Mouse (Mus musculus): ENCODE measurements at regions not wholly inside any gene's neighbourhood (a gene's known extent, or its start where the extent isn't known, plus 50 kb on each side); places are given as distances from the start of the nearest gene placed in this dataset.
"Not testable (repeated sequence)": the region's sequence is repeated elsewhere in the genome, so short reads cannot be mapped to it uniquely, and the experiment has no call there.

DNA sequence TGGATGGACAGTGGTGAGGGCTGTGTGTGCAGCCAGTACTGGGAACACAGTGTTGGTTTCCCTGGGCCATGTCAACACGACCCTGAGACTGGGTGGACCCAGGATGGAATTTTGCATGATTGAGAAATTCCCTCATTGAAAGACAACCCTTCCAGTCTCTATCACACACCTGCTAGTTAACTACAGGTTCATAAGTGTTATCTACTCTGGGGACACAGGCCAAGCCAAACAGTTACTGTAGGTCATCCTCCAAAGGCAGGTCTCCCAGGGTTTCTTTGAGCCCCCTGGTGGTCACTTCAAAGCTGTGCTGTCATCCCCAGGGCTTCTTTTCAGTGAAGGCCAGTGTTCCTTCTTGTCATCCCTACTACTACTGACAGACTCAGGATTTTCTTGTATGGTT, 276.7 kb downstream of the Cyp26b1 start:
- peak; percentile 8 for DNase-seq (ENCODE audit: low read depth, low spot score)

- DNase-seq (ENCODE audit: low read depth, low spot score) = no peak
Observed at GRCm38 (mm10) chr6:84315175-84315912, 278.4 kb downstream of the Cyp26b1 start.

- no peak for DNase-seq (ENCODE audit: low read depth, low spot score)
Observed at GRCm38 (mm10) chr6:84313797-84314196, 279.9 kb downstream of the Cyp26b1 start.

- DNase-seq (ENCODE audit: low read depth, low spot score) = no peak
Observed at GRCm38 (mm10) chr6:84310635-84311241, 283.0 kb downstream of the Cyp26b1 start.

DNA sequence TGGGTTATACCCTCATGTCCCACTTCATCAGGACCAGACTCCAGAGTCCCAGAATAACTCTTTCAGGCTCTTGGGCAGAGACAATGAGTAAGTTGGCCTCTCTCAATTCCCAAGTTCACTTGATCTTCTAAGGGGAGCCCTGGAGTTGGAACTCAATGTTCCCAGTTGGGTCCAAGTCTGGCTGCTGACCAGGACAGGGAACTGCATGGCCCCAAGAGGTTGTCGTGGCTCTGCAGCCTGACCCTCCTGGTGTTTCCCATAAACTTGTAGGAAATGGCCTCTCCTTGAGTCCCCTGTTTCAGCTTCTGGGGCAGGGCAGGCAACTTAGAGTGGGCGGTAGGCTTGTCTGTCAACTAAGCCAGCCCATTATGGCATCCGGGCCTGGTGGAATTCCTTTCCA, 286.2 kb downstream of the Cyp26b1 start:
- no peak for DNase-seq (ENCODE audit: low read depth, low spot score)

DNA sequence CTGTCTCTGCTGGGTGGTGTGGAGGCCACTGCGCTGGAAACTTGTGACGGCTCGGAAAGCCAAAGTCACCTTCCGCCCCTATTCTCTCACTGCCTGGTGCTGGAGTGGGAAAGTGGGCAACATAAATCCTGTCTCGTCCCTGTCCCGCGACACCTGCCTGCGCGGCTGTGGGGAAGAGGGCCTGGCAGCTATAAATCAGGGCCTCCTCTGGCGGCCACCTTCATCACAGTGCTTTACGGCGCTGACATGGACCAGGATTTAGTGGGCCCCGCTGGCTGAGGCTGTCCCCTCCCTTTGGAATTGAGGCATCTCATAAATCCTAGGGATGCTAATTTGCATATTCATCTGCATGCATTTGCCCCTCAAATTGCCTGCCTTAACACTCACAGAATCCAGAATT, 287.1 kb downstream of the Cyp26b1 start:
- no peak for DNase-seq (ENCODE audit: low read depth, low spot score)

DNA sequence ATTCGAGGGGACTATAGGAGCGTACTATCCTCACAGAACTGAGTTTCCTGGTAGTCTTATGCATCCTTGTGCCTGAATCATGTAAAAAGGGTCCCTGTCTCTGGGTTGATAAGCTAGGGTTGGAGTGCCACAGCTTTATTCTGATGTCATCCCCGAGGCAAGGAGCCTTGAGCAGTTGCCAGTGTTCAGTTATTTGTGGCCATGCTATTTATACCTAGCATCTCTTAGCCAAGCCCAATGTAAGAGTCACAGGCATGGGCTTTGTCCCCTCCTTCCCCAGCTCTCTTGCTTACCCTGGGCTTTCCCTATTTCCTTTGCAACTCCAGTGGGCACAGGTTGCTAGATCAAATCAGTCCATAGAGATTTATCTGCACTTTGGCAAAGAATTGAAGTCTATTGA, 288.6 kb downstream of the Cyp26b1 start:
- DNase-seq (ENCODE audit: low read depth, low spot score) = no peak

DNA sequence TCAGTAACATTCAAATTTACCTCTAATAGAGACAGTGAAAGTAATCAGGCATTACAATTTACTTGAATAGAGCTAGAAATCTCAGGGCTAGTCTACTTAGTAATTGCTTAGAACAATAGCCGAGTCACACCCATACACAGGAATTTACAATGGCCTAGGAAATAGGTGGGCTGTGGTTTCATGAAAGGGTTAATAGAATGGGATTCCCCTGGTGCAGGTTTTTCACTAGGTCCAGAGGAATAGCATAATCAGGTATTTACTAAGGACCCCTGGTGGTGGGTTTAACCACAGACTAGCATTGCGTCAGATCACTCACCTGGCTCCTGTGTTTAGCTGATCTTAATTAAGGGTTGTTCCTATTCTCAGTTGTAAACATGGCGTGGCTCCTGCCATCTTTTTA, 290.8 kb downstream of the Cyp26b1 start:
- DNase-seq (ENCODE audit: low read depth, low spot score) = not testable (repeated sequence)

DNA sequence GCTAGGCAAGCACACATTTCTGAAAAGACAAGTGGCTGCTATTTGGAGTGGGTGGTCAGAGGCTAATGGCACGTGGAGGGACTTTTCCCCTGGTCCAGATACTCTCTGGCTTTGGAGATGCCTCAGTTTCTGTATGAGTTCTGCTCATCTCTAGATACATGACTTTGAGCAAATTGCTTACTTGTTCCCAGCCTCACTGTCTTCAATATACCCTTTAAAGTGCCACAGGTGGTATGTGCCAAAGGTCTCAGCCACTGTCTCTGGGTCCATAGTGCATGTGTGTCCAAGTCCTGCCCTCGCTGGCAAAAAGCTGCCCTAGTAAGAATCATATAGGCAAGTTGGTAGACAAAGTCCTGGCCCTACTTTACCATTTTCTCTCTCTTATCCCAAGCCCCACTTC, 291.5 kb downstream of the Dysf start:
- no peak for DNase-seq (ENCODE audit: low read depth, low spot score)

- no peak for DNase-seq (ENCODE audit: low read depth, low spot score)
Observed at GRCm38 (mm10) chr6:84299146-84299545, 290.8 kb downstream of the Dysf start.

DNA sequence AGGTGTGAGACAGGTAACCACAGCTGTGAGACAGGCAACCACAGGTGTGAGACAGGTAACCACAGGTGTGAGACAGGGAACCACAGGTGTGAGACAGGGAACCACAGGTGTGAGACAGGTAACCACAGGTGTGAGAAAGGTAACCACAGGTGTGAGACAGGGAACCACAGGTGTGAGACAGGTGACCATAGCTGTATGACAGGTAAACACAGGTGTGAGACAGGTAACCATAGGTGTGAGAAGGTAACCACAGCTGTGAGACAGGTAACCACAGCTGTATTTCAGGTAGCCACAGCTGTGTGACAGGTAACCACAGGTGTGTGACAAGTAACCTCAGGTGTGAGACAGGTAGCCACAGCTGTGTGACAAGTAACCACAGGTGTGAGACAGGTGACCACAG, 265.5 kb downstream of the Dysf start:
- DNase-seq (ENCODE audit: low read depth, low spot score) = not testable (repeated sequence)

GRCm38 (mm10) chr6:84272520-84273311, 264.3 kb downstream of the Dysf start:
- DNase-seq (ENCODE audit: low read depth, low spot score) = no peak

GRCm38 (mm10) chr6:84271966-84272365, 263.6 kb downstream of the Dysf start:
- no peak for DNase-seq (ENCODE audit: low read depth, low spot score)

- no peak for DNase-seq (ENCODE audit: low read depth, low spot score)
Observed at GRCm38 (mm10) chr6:84271441-84271840, 263.1 kb downstream of the Dysf start.

DNA sequence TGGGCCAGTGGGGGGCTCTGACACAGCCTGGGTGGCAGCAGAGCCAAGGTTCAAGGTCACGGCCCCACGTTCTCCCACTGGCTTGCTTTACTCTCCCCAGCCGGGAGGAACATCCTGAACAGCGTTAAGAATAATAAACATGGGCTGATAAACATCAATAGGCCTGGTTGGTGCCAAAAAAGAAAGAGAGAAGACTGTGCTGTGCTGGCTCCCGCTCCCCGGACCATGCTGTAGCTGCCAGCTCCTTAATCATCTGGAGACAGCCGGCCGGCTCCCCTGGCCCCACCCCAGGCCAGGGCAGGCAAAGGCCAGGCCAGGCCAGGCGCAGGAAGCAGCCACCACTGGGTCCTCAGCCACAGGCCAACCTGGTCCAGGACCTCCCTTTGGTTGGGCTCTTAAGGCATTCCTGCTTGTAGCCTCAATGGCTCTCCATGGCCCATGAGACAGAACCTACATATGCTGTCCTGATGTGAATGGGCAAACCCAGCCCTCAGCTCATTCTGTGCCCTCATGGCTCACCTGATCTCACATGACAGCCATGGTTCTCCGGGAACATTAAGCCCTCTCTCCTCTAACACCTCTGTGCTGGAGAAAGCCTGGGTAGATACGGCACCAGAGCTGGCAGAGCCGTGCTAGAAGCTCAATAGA, 262.3 kb downstream of the Dysf start:
- DNase-seq (ENCODE audit: low read depth, low spot score) = no peak

DNA sequence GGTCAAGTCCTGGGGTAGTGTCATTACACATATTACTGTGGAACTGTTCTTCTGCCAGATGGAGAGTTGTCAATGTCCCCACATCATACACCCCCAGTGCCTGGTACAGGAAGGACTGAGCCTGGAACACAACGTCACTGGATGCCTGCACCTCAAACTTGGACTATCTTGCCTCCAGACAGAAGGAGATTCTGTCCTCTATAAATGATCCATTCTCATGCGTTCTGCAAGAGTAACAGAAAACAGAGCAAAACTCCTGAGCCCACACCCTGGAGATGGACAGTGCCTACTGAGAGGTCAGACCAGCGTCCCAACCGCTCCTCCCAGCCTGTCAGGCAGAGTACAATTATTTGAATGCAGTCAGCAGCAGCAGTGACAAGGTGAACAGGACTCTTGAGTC, 261.1 kb downstream of the Dysf start:
- DNase-seq (ENCODE audit: low read depth, low spot score) = no peak

GRCm38 (mm10) chr6:84269023-84269422, 260.6 kb downstream of the Dysf start:
- DNase-seq (ENCODE audit: low read depth, low spot score) = no peak

DNA sequence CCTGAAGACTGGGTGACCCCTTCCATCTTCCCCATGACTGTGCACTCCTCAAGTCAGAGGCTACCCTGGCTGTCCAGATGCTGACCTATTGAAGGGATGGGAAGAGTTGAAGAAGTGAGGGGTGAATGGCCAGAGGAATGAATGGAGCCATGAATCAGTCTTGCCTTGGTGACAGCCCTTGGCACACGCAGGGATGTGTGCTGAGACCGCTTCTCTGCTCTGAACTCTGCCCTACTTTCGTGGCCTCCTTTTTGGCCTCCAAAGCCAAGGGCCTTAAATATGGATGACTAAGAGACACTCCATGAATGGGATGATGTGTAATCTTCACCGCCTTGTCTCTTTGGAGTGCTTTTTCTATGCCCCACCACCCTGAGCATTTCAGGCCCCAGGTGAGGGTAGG, 259.7 kb downstream of the Dysf start:
- DNase-seq (ENCODE audit: low read depth, low spot score) = no peak

GRCm38 (mm10) chr6:84267526-84267925, 259.1 kb downstream of the Dysf start:
- no peak for DNase-seq (ENCODE audit: low read depth, low spot score)

DNA sequence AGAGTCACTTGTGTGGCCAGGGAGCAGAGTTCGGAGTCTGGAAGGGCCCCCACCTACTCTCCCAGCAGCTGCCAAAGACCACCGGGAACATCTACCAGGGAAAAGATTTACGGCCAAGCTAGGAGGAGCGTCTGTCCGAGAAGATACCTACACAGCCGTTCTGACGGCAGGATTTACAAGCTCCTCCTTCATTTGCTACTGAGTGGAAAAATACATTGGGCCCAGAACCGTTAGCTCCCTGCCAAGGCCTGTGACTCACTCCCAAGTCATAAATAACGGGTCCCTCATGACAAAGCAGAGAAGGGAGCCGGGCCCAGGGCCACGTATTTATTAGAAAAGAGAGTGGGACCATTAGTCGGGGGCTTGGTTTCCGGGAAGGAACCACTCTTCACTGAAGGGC, 258.3 kb downstream of the Dysf start:
- no peak for DNase-seq (ENCODE audit: low read depth, low spot score)

DNA sequence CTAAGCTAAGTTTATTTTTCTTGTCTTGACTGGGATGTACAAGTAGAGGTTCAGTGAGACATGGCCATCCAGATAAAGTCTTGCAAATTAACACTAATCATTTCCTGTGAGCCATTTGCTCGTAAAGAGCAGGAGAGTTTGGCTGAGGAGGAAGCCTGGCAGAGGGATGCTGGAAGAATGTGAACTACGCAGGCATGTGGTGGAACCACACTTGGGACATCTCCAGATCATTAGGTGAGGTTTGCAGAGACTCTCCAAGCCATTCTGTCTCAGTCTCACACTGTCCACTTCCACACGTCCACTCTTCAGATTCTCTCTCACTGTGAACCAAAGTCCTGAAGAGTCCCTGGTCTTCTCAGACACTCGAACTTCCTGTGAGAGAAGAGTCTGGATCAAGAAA, 256.3 kb downstream of the Dysf start:
- no peak for DNase-seq (ENCODE audit: low read depth, low spot score)

DNA sequence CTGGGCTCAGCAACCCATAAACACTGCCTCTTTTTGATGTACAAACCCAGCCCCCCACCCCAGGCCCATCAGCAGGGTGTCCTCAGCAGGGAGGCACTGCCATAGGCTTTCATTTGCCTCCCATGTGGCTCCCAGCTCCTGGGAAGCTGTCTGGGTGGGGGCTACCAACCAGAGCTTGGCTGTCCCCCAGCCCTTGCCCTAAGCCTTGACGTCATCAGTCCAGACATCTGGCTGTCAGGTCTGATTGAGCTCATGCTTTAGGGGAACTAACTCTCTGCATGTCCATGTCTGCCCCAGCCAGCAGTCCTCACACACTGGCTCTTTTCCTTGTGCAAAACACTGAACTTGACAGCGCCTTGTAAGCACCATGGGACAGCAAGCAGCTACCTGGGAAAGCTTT, 255.3 kb downstream of the Dysf start:
- no peak for DNase-seq (ENCODE audit: low read depth, low spot score)

Measured in A20 (cell line).